Mouse (Mus musculus): ENCODE data around the gene Bco1.

Gene Bco1

GRCm38 (mm10) chr8:117095647-117096046, at the start of gene Bco1:
Bco1 (plus strand) TSS chr8:117095854.
- DNase-seq (ENCODE audit: low spot score in 2 of 2) = no peak

- DNase-seq (ENCODE audit: low spot score in 2 of 2) = no peak
Observed at GRCm38 (mm10) chr8:117049444-117049843, 46.2 kb upstream of the Bco1 start.

GRCm38 (mm10) chr8:117050763-117051162, 44.9 kb upstream of the Bco1 start:
- no peak for DNase-seq (ENCODE audit: low spot score in 2 of 2)

GRCm38 (mm10) chr8:117051316-117051715, 44.3 kb upstream of the Bco1 start:
- DNase-seq (ENCODE audit: low spot score in 2 of 2) = no peak

GRCm38 (mm10) chr8:117053135-117054079, 42.2 kb upstream of the Bco1 start:
- DNase-seq (ENCODE audit: low spot score in 2 of 2) = no peak

- no peak for DNase-seq (ENCODE audit: low spot score in 2 of 2)
Observed at GRCm38 (mm10) chr8:117054146-117054545, 41.5 kb upstream of the Bco1 start.

GRCm38 (mm10) chr8:117055097-117055496, 40.6 kb upstream of the Bco1 start:
- DNase-seq (ENCODE audit: low spot score in 2 of 2) = no peak

- DNase-seq (ENCODE audit: low spot score in 2 of 2) = no peak
Observed at GRCm38 (mm10) chr8:117059021-117059420, 36.6 kb upstream of the Bco1 start.

GRCm38 (mm10) chr8:117060306-117060705, 35.3 kb upstream of the Bco1 start:
- DNase-seq (ENCODE audit: low spot score in 2 of 2) = no peak

- DNase-seq (ENCODE audit: low spot score in 2 of 2) = peak; percentile 26 to 49
Observed at GRCm38 (mm10) chr8:117061180-117061880, 34.3 kb upstream of the Bco1 start.

- no peak for DNase-seq (ENCODE audit: low spot score in 2 of 2)
Observed at GRCm38 (mm10) chr8:117066955-117067354, 28.7 kb upstream of the Bco1 start.

GRCm38 (mm10) chr8:117067396-117067795, 28.3 kb upstream of the Bco1 start:
- no peak for DNase-seq (ENCODE audit: low spot score in 2 of 2)

GRCm38 (mm10) chr8:117068294-117068693, 27.4 kb upstream of the Bco1 start:
- no peak for DNase-seq (ENCODE audit: low spot score in 2 of 2)

GRCm38 (mm10) chr8:117069708-117070107, 25.9 kb upstream of the Bco1 start:
- no peak for DNase-seq (ENCODE audit: low spot score in 2 of 2)

GRCm38 (mm10) chr8:117074350-117075182, 21.1 kb upstream of the Bco1 start:
- no peak for DNase-seq (ENCODE audit: low spot score in 2 of 2)

GRCm38 (mm10) chr8:117078367-117078926, 17.2 kb upstream of the Bco1 start:
- DNase-seq (ENCODE audit: low spot score in 2 of 2) = no peak

GRCm38 (mm10) chr8:117079652-117080051, 16.0 kb upstream of the Bco1 start:
- DNase-seq (ENCODE audit: low spot score in 2 of 2) = no peak

- DNase-seq (ENCODE audit: low spot score in 2 of 2) = no peak
Observed at GRCm38 (mm10) chr8:117082399-117082872, 13.2 kb upstream of the Bco1 start, which contains the start of gene Pkd1l2. Pkd1l2 (minus strand) TSS chr8:117082449.

GRCm38 (mm10) chr8:117082947-117083559, 12.6 kb upstream of the Bco1 start:
- DNase-seq (ENCODE audit: low spot score in 2 of 2) = no peak

- DNase-seq (ENCODE audit: low spot score in 2 of 2) = no peak
Observed at GRCm38 (mm10) chr8:117085521-117085920, 10.1 kb upstream of the Bco1 start.

GRCm38 (mm10) chr8:117087036-117087435, 8.6 kb upstream of the Bco1 start:
- no peak for DNase-seq (ENCODE audit: low spot score in 2 of 2)

Data from right cerebral cortex, postnatal 36 days (tissue).